In genomic region chr13:17804909-17805613, GRCm38 (mm10) we compare ENCODE assay signal across 7 mouse cellular contexts. TPM values are rescaled to one million over a fixed set of nuclear protein-coding genes. Genes with fewer than 3 reads are reported as not detected.
DNase-seq lines count a peak whose midpoint lies in the region; ATAC-seq and TF ChIP-seq lines count a peak whose summit lies in the region.

Gene Cdk13, minus strand, starts transcription at chr13:17805097.

- H3K27ac ChIP-seq in embryonic facial prominence, embryonic 10.5 days (replicated peaks), result peak within 1 kb of the TSS; percentile 95
- H3K27ac ChIP-seq in intestine, postnatal 0 days (ENCODE audit: low read depth, low read length), result peak within 1 kb of the TSS; percentile 99
- peak within 1 kb of the TSS; percentile 97 for H3K27ac ChIP-seq in midbrain, embryonic 12.5 days (replicated peaks)
- H3K27ac ChIP-seq in small intestine, adult 2 months (ENCODE audit: insufficient read depth, low read depth, low read length), result peak within 1 kb of the TSS; percentile 98

- H3K4me3 ChIP-seq in embryonic facial prominence, embryonic 10.5 days, result peak within 1 kb of the TSS; percentile 99
- H3K4me3 ChIP-seq in intestine, postnatal 0 days (ENCODE audit: low read depth, low read length), result peak within 1 kb of the TSS; percentile 99
- peak within 1 kb of the TSS; percentile 100 for H3K4me3 ChIP-seq in midbrain, embryonic 12.5 days
- H3K4me3 ChIP-seq in small intestine, adult 2 months (ENCODE audit: low read depth, low read length), result peak within 1 kb of the TSS; percentile 99

- no peaks in the 10 kb centered on the region for H3K27me3 ChIP-seq in embryonic facial prominence, embryonic 10.5 days (replicated peaks; ENCODE audit: low read depth, poor library complexity, severe bottlenecking)
- H3K27me3 ChIP-seq in intestine, postnatal 0 days (replicated peaks; ENCODE audit: control insufficient read depth, insufficient read depth, low read length), result no peaks in the 10 kb centered on the region
- no peaks in the 10 kb centered on the region for H3K27me3 ChIP-seq in midbrain, embryonic 12.5 days
- no peaks in the 10 kb centered on the region for H3K27me3 ChIP-seq in small intestine, adult 2 months (ENCODE audit: control insufficient read depth, insufficient read depth, low read length)

- peak within 1 kb of the TSS; percentile 81 for H3K4me2 ChIP-seq in intestine, postnatal 0 days (replicated peaks; ENCODE audit: low read depth)
- peak within 1 kb of the TSS; percentile 89 for H3K4me2 ChIP-seq in midbrain, embryonic 12.5 days (replicated peaks)

- peak; percentile 99 for TF ChIP-seq POLR2A in small intestine, adult 2 months (IDR thresholded peaks at IDR 0.05; ENCODE audit: low read depth, low read length)

- ATAC-seq in intestine, postnatal 0 days, result peak; percentile 94
- ATAC-seq in midbrain, embryonic 12.5 days (ENCODE audit: low FRiP score, low read depth), result peak; percentile 95

- under 1% methylated on average over 110 of the region's 110 CpGs for WGBS in embryonic facial prominence, embryonic 10.5 days
- WGBS in intestine, postnatal 0 days, result under 1% methylated on average over 91 of the region's 110 CpGs
- under 1% methylated on average over 76 of the region's 110 CpGs for WGBS in midbrain, embryonic 12.5 days
- WGBS in small intestine, adult 2 months, result under 1% methylated on average over 107 of the region's 110 CpGs

- peak within 1 kb of the TSS; percentile 97 for H3K9ac ChIP-seq in intestine, postnatal 0 days (ENCODE audit: low read depth, low read length)
- H3K9ac ChIP-seq in midbrain, embryonic 12.5 days (replicated peaks), result peak within 1 kb of the TSS; percentile 99

- H3K9me3 ChIP-seq in embryonic facial prominence, embryonic 10.5 days, result no peaks in the 10 kb centered on the region
- H3K9me3 ChIP-seq in intestine, postnatal 0 days (ENCODE audit: control insufficient read depth), result no peaks in the 10 kb centered on the region
- no peaks in the 10 kb centered on the region for H3K9me3 ChIP-seq in midbrain, embryonic 12.5 days

- peaks cover 7% of the 10 kb centered on the region for H3K36me3 ChIP-seq in embryonic facial prominence, embryonic 10.5 days (replicated peaks)
- no peaks in the 10 kb centered on the region for H3K36me3 ChIP-seq in intestine, postnatal 0 days (ENCODE audit: control insufficient read depth, insufficient read depth)
- no peaks in the 10 kb centered on the region for H3K36me3 ChIP-seq in midbrain, embryonic 12.5 days
- H3K36me3 ChIP-seq in small intestine, adult 2 months (ENCODE audit: control insufficient read depth, insufficient read depth, low read length), result peaks cover 1% of the 10 kb centered on the region; the same call in 1 of the 2 replicates

- peak; percentile 99 for DNase-seq in adrenal gland, postnatal 10 days
- DNase-seq in embryonic facial prominence, embryonic 10.5 days (ENCODE audit: low spot score), result peak; percentile 99
- DNase-seq in gonadal fat pad, adult 2 months (ENCODE audit: low read depth), result peak; percentile 77
- DNase-seq in left cerebral cortex, postnatal 4 days, result peak; percentile 99

- H3K4me1 ChIP-seq in embryonic facial prominence, embryonic 10.5 days, result peaks cover 15% of the 10 kb centered on the region
- peaks cover 3% of the 10 kb centered on the region; the same call in 1 of the 2 replicates for H3K4me1 ChIP-seq in intestine, postnatal 0 days (replicated peaks; ENCODE audit: control insufficient read depth, insufficient read depth, low read length)
- peaks cover 13% of the 10 kb centered on the region for H3K4me1 ChIP-seq in midbrain, embryonic 12.5 days
- H3K4me1 ChIP-seq in small intestine, adult 2 months (ENCODE audit: control insufficient read depth, insufficient read depth, insufficient read length, low read length), result no peaks in the 10 kb centered on the region

- intact Hi-C loops in left cerebral cortex, postnatal 4 days (cut with DNase I), result loop anchor here (5.0 kb wide), 1 partner anchor 58 kb away; no protein-coding TSS in a partner anchor

- TF ChIP-seq CTCF in intestine, postnatal 0 days (IDR thresholded peaks at IDR 0.05; ENCODE audit: low read depth), result no peak
- TF ChIP-seq CTCF in small intestine, adult 2 months (IDR thresholded peaks at IDR 0.05; ENCODE audit: extremely low read depth, insufficient read length, insufficient replicate concordance, low read depth, low read length), result no peak

RNA-seq across cellular contexts. Expression of gene Cdk13, which starts in this region (rescaled TPM):
- total RNA-seq in adrenal gland, postnatal 10 days (2021), result 10 to 100 TPM; 49.0 to 50.1 TPM
- 12.7 and 14.0 TPM in 2 replicates for polyA plus RNA-seq in embryonic facial prominence, embryonic 10.5 days (2016; fragmentation: Nextera tagmentation; extraction: Ambion mirVana)
- 24.3 and 27.6 TPM in 2 replicates for polyA plus RNA-seq in gonadal fat pad, adult 2 months (2012; rRNA removed)
- polyA plus RNA-seq in intestine, postnatal 0 days (2015; fragmentation: Nextera tagmentation; extraction: Ambion mirVana), result 10.7 and 14.0 TPM in 2 replicates
- total RNA-seq in left cerebral cortex, postnatal 4 days (2021), result 10 to 100 TPM; 59.3 to 64.8 TPM
- polyA plus RNA-seq in midbrain, embryonic 12.5 days (2016; fragmentation: Nextera tagmentation; extraction: Ambion mirVana), result 20.1 and 23.7 TPM in 2 replicates
- 30.3 and 66.0 TPM in 2 replicates for polyA plus RNA-seq in small intestine, adult 2 months (2012; rRNA removed)

Comparison
In these comparisons a context has a peak if more than half of its experiments do, and no peak if none do; other contexts are left out.
1. Peak in every context shown above with its lines: DNase-seq, ATAC-seq, H3K4me3 ChIP-seq and H3K27ac ChIP-seq.